Mouse (Mus musculus) ES-E14 (cell line): ENCODE data around the gene Acss2. TPM values are rescaled to one million over a fixed set of nuclear protein-coding genes. Genes with fewer than 3 reads are reported as not detected.

ENCODE experiments used
- DNase-seq: peaks from one replicate; pipeline ENCODE4 v3.0.0-alpha.2; 2013; ENCODE audit warnings: low read depth, low spot score
- H3K27ac ChIP-seq: 2 replicates; pipeline ENCODE4 v1.5.1; 2012; ENCODE audit warnings: low read depth, mild to moderate bottlenecking, low read length, moderate library complexity, mixed read lengths; ENCODE audit not compliant: poor library complexity, insufficient read depth, severe bottlenecking
- H3K36me3 ChIP-seq: 2 replicates; pipeline ENCODE4 v1.6.1; 2012; ENCODE audit warnings: mild to moderate bottlenecking, low read length, moderate library complexity, mixed read lengths; ENCODE audit not compliant: control insufficient read depth, poor library complexity, insufficient read depth, severe bottlenecking
- H3K4me1 ChIP-seq, 2 experiments: fragments of 150-350 bp in 1 of 2; sonication (generic) in 1 of 2; 2 replicates each; pipeline ENCODE4 v1.6.1; 2012; ENCODE audit warnings: low read length in 2 of 2, mild to moderate bottlenecking in 1 of 2, mixed read lengths in 1 of 2; ENCODE audit not compliant: control insufficient read depth in 2 of 2, insufficient read depth in 2 of 2, poor library complexity in 1 of 2
- H3K4me3 ChIP-seq, 2 experiments: fragments of 150-350 bp in 1 of 2; sonication (generic) in 1 of 2; 2 replicates each; pipeline ENCODE4 v1.5.1; 2012; ENCODE audit warnings: low read length in 2 of 2, low read depth in 1 of 2, mild to moderate bottlenecking in 1 of 2, mixed read lengths in 1 of 2; ENCODE audit not compliant: insufficient read depth in 1 of 2, poor library complexity in 1 of 2, severe bottlenecking in 1 of 2
- H3K9ac ChIP-seq: 2 replicates; pipeline ENCODE4 v1.6.1; 2012; ENCODE audit warnings: low read depth, mild to moderate bottlenecking, low read length, mixed read lengths; ENCODE audit not compliant: poor library complexity, insufficient read depth, severe bottlenecking
- H3K9me3 ChIP-seq: fragments of 150-350 bp; sonication (generic); 2 replicates; pipeline ENCODE4 v1.6.1; 2012; ENCODE audit warnings: low read depth, mild to moderate bottlenecking, low read length; ENCODE audit not compliant: control insufficient read depth, insufficient read depth
- CHD2 ChIP-seq: IDR thresholded peaks from 2 replicates; pipeline ENCODE4 v1.6.1; 2014; ENCODE audit warnings: mild to moderate bottlenecking, low read depth, low read length, inconsistent platforms
- HCFC1 ChIP-seq: IDR thresholded peaks from 2 replicates; pipeline ENCODE4 v1.6.1; 2012; ENCODE audit warnings: low read length, inconsistent platforms, borderline replicate concordance; ENCODE audit not compliant: insufficient read depth
- MAFK ChIP-seq: IDR thresholded peaks from 2 replicates; pipeline ENCODE4 v1.6.1; 2014; ENCODE audit warnings: mild to moderate bottlenecking, low read depth, low read length, inconsistent platforms; ENCODE audit not compliant: insufficient read depth
- ZC3H11A ChIP-seq: IDR thresholded peaks from 2 replicates; pipeline ENCODE4 v1.6.1; 2012; ENCODE audit warnings: low read depth, mild to moderate bottlenecking, inconsistent platforms, low read length, borderline replicate concordance
- ZNF384 ChIP-seq: IDR thresholded peaks from 2 replicates; pipeline ENCODE4 v1.6.1; 2012; ENCODE audit warnings: low read depth, low read length, inconsistent platforms
- in situ Hi-C, 2 experiments: fragments of 600-800 bp; cut with MboI; formaldehyde crosslinking; loops; one replicate each; pipeline ENCODE4 v1.15.1; 2025; ENCODE audit warnings: low sequenced_read_pairs in 2 of 2, inconsistent platforms in 1 of 2; ENCODE audit not compliant: unreplicated experiment in 2 of 2
- total RNA-seq: library from RNA; depleted of rRNA; stranded (reverse); fragments of 300-350 nt; gene quantifications from 2 replicates; pipeline ENCODE4 v1.2.3, GENCODE M21; 2012; rRNA removed

Gene Acss2
- total RNA-seq, 1 experiment, result 5.3 TPM

DNA sequence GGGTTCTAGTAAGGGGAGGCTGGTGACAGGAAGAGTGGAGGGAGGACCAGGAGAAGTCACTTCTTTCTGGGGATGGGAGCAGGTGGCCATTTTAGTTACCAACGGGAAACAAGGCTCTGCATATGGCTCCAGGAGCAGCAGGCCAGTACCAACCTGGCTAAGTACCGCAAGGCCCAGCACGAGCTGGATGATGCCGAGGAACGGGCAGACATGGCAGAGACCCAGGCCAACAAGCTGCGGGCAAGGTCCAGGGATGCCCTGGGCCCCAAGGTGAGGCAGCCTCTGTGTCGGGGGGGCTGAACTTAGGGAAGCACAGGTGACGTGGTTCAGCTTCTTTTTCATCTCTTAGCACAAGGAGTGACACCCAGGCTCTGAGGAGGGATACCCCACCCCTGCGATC, 116.0 kb downstream of the Acss2 start:
- Histone ChIP-seq H3K27ac (no peak overlapping the region), H3K9ac (no peak overlapping the region), H3K9me3 (no peaks in the 10 kb centered on the region), H3K36me3 (peaks cover 15% of the 10 kb centered on the region; the same call in 1 of the 2 replicates), H3K4me1 (peaks cover 0 to 17% of the 10 kb centered on the region in 2 experiments; a peak in 1 of 4 replicates), H3K4me3 (no peak overlapping the region)
- DNase-seq, result no peak
- no peak for TF ChIP-seq ZC3H11A
- TF ChIP-seq MAFK, result no peak
- TF ChIP-seq HCFC1, result no peak
- no peak for TF ChIP-seq CHD2
- in situ Hi-C loops, result no loop called here

DNA sequence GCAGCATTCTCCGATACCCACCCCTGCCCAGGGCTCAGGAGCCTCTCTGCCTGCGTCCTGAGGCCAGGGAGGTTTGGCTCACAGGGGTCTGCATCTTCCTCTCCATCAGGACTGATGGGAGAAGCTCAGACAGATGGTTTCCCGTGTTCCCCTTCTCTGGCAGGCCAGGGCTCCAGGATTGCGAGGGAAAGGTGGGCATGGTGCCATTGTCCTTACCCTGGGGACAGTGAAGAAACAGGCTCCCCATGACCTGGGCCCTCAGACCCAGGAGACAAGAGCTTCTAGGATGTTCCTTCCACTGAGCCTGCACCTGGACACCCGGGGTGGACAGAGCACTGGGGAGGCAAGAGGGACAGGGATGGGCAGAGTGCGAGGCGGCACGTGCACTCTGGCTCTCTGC, 116.8 kb downstream of the Acss2 start:
- no peak overlapping the region for H3K27ac ChIP-seq
- H3K9me3 ChIP-seq, result no peaks in the 10 kb centered on the region
- H3K4me3 ChIP-seq, result no peak overlapping the region
- H3K36me3 ChIP-seq, result peaks cover 18% of the 10 kb centered on the region
- peaks cover 0 to 15% of the 10 kb centered on the region in 2 experiments; a peak in 1 of 4 replicates for H3K4me1 ChIP-seq
- no peak for DNase-seq
- TF ChIP-seq CHD2, result no peak
- no peak for TF ChIP-seq ZC3H11A
- no peak for TF ChIP-seq ZNF384
- TF ChIP-seq MAFK, result no peak
- TF ChIP-seq HCFC1, result no peak
- no peak overlapping the region for H3K9ac ChIP-seq
- in situ Hi-C loops, result no loop called here

Other genes with a start within 250 kb of the Acss2 start
- gene Map1lc3a, start 241.7 kb upstream of the Acss2 start, total RNA-seq, result 32.8 and 38.4 TPM in 2 replicates
- gene Pigu, start 160.5 kb upstream of the Acss2 start, total RNA-seq, result 26.3 and 39.9 TPM in 2 replicates
- gene Trp53inp2, start 136.9 kb upstream of the Acss2 start, total RNA-seq, result 5.2 and 8.7 TPM in 2 replicates
- 9.5 and 10.4 TPM in 2 replicates for gene Ncoa6, start 44.1 kb upstream of the Acss2 start, total RNA-seq
- gene Ggt7, start 289 bp downstream of the Acss2 start, total RNA-seq, result 3.6 and 5.2 TPM in 2 replicates
- 17.8 and 27.8 TPM in 2 replicates for gene Gss, start 74.9 kb downstream of the Acss2 start, total RNA-seq
- 5.4 and 8.0 TPM in 2 replicates for gene Myh7b, start 93.3 kb downstream of the Acss2 start, total RNA-seq
- 40.1 and 50.0 TPM in 2 replicates for gene Trpc4ap, start 174.4 kb downstream of the Acss2 start, total RNA-seq
- gene Edem2, start 211.5 kb downstream of the Acss2 start, total RNA-seq, result 38.4 and 59.5 TPM in 2 replicates
- gene Gm17581, start 217.9 kb downstream of the Acss2 start, total RNA-seq, result not detected in 2 replicates
- 6.3 and 8.0 TPM in 2 replicates for gene Procr, start 233.2 kb downstream of the Acss2 start, total RNA-seq